Mouse (Mus musculus) 416B (cell line): Measurements from ENCODE around the gene Tpte.
A peak's percentile ranks its signal among the peaks of the same experiment; 100 is the strongest.

Experiments used
- DNase-seq: peaks from one replicate; pipeline ENCODE4 v3.0.0; 2011; ENCODE audit warnings: low read depth

The Tpte gene

GRCm38 (mm10) chr8:22282999-22283491 is at the start of gene Tpte:
TSS of gene Tpte (plus strand) at chr8:22283441.
- no peak for DNase-seq

- DNase-seq: no peak
These were observed 40.3 kb upstream of the Tpte start for GRCm38 (mm10) chr8:22242986-22243385.

GRCm38 (mm10) chr8:22245663-22246062 is 37.6 kb upstream of the Tpte start:
- peak; percentile 49 for DNase-seq

- no peak for DNase-seq
These were observed 35.3 kb upstream of the Tpte start for GRCm38 (mm10) chr8:22247956-22248355.

GRCm38 (mm10) chr8:22249080-22249479 is 34.2 kb upstream of the Tpte start:
- DNase-seq: no peak

- DNase-seq: no peak
These were observed 24.2 kb upstream of the Tpte start for GRCm38 (mm10) chr8:22258946-22259450.

- no peak for DNase-seq
These were observed 23.7 kb upstream of the Tpte start for GRCm38 (mm10) chr8:22259531-22259930.

- DNase-seq: peak; percentile 50
These were observed 23.0 kb upstream of the Tpte start for GRCm38 (mm10) chr8:22260091-22260722.

- peak; percentile 52 for DNase-seq
These were observed 21.0 kb upstream of the Tpte start for GRCm38 (mm10) chr8:22262267-22262666.

- DNase-seq: no peak
These were observed 18.9 kb upstream of the Tpte start for GRCm38 (mm10) chr8:22264292-22264691.

GRCm38 (mm10) chr8:22264787-22265186 is 18.5 kb upstream of the Tpte start:
- DNase-seq: no peak

- DNase-seq: no peak
These were observed 18.0 kb upstream of the Tpte start for GRCm38 (mm10) chr8:22265194-22265593.

GRCm38 (mm10) chr8:22266809-22267208 is 16.4 kb upstream of the Tpte start:
- peak; percentile 24 for DNase-seq

GRCm38 (mm10) chr8:22273142-22273541 is 10.1 kb upstream of the Tpte start:
- peak; percentile 79 for DNase-seq

- DNase-seq: no peak
These were observed 8.6 kb upstream of the Tpte start for GRCm38 (mm10) chr8:22274641-22275040.

GRCm38 (mm10) chr8:22302326-22302725 is 19.1 kb downstream of the Tpte start:
- no peak for DNase-seq

- no peak for DNase-seq
These were observed 19.7 kb downstream of the Tpte start for GRCm38 (mm10) chr8:22302896-22303306.

GRCm38 (mm10) chr8:22304045-22304444 is 20.8 kb downstream of the Tpte start:
- peak; percentile 80 for DNase-seq

GRCm38 (mm10) chr8:22306999-22307398 is 23.8 kb downstream of the Tpte start:
- DNase-seq: no peak

- peak; percentile 71 for DNase-seq
These were observed 28.2 kb downstream of the Tpte start for GRCm38 (mm10) chr8:22311446-22311845.

GRCm38 (mm10) chr8:22335426-22335825 is 52.2 kb downstream of the Tpte start:
- DNase-seq: no peak

GRCm38 (mm10) chr8:22359359-22359758 is 76.1 kb downstream of the Tpte start:
- DNase-seq: no peak

- no peak for DNase-seq
These were observed 76.6 kb downstream of the Tpte start for GRCm38 (mm10) chr8:22359882-22360281.

GRCm38 (mm10) chr8:22376311-22376710 is 93.1 kb downstream of the Tpte start:
- DNase-seq: no peak
